Mouse (Mus musculus): Measurements from ENCODE around the gene Elovl2.
"Not testable (repeated sequence)": the region's sequence is repeated elsewhere in the genome, so short reads cannot be mapped to it uniquely, and the experiment has no call there.

DNA sequence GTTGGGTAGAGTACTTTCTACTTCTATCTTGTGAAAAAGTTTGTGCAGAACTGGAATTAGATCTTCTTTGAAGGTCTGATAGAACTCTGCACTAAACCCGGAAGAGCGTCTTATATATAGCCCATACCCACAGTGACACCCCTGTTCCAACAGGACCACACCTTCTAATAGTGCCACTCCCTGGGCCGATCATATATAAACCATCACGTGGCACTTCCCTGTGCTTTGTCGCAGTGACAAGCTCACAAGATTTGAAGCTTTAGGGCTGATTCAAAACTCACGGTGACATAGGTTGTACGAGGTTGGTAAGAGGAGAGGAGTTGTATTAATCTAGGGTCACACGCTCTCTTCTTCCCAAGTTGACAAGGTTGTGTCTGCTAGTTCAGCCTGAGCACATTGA, 41.4 kb upstream of the Elovl2 start:
- not testable (repeated sequence) for TF ChIP-seq CTCF (IDR thresholded peaks at IDR 0.05; ENCODE audit: low read depth); EP300 (optimal IDR thresholded peaks at IDR 0.05)

All from stomach, postnatal 0 days (tissue).